Mouse (Mus musculus) skeletal muscle tissue, adult 2 months (tissue): ENCODE results near the gene Mageb18.
"Not testable (repeated sequence)": the region's sequence is repeated elsewhere in the genome, so short reads cannot be mapped to it uniquely, and the experiment has no call there.

Experiments used
- DNase-seq: peaks from one replicate; pipeline ENCODE4 v3.0.0-alpha.2; 2012; ENCODE audit warnings: low read depth, low spot score

Gene Mageb18

DNA sequence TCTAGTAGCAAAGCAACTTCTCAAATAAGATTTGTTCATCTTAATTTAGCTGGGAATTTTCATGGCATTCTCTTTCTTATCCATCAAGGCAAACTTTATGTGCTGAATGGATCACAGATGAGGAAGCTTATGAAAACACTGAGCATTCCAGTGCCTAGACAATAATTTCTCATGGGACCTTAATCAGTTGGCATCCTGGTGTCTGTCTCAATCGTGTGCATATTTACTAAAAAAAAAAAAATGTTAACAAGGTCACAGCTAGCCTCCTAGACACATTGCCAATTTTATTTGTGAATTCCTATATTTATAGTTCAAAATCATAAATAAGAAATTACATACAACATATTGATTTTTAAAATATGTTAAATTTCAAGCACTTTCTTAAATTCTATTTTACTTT is at the start of gene Mageb18:
Gene Mageb18, minus strand, starts transcription at position 101 of the 400 bp plus-strand sequence.
- DNase-seq: no peak

DNA sequence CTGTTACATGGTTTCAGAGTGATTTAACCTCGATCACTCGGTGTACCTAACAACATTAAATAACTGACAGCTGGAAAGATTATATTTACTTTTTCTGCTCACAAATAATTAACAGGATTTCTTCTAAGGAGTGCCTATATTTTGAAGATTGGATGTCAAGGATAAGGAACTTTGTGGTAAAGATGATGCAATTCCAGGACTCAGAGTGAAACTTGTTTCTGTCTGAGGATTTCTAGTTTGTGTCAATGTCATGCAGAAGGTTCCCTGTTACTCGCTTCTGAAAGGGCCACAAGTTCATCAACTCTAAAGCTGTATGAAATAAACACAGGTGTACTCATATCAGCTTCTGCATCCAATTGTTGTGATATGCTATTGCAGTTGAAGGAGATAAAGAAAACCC is 13.4 kb upstream of the Mageb18 start:
- DNase-seq: no peak

- DNase-seq: no peak
Observed at GRCm38 (mm10) chrX:92610466-92610865, 11.1 kb upstream of the Mageb18 start.

DNA sequence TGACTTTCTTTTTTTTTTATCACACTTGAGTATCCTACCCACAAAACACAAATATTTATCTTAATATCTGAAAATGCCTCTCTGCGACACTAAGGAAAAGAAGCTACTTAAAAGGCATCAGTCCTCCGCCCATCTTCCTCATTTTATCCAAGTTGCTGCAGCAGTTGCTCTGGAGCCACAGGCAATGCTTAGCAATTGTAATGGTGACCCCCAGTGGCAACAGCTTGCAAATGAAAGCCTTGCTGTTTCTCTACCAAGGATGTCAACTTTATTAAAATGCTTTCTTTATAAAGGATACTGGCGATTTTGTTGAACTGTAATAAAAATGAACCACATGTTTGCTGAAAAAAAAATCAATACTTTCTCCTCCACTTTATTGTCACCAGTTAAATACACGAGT is 2.0 kb downstream of the Mageb18 start:
- no peak for DNase-seq

GRCm38 (mm10) chrX:92527826-92528225 is 71.5 kb downstream of the Mageb18 start:
- no peak for DNase-seq

DNA sequence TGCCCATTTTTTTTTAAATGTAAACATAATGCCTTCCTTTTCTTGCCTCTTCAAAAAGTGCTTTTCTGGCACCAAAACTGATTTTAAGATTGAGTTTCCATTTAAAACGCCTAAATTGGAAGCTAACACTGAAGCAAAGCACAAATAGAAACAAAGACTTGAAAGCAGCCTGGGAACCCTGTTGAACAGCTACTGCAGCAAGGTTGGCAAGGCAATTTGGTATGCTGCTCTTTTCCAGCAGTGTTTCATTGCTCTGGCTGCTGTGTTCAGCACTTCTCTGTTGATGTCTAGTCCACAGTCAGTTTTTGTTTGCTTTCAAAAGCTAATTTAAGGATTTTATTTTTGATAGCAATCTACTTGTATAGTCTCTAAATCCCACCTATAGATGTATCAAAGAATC is 101.1 kb downstream of the Mageb18 start:
- no peak for DNase-seq

DNA sequence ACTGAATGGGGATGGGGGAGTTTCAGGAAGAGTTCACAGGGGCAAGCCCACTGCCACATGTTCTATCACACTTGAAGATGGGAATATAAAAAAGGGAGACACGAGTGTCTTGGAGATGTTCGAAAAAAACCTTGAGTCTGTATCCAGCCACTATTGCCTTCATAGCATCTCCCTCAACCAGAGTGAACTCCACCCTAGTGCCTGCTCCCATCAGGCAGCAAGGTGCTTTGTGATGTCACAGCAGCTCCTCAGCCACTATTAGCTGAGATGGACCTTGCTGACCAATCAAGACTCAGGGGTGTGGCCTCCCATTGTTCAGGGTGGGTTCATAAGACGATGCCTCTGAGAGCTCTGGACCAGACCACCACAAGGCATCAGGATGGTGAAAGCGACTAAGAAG is 109.7 kb downstream of the Mageb18 start, which contains the start of gene Gm5941:
Gene Gm5941, plus strand, starts transcription at position 301 of the 400 bp plus-strand sequence.
- DNase-seq: not testable (repeated sequence)

DNA sequence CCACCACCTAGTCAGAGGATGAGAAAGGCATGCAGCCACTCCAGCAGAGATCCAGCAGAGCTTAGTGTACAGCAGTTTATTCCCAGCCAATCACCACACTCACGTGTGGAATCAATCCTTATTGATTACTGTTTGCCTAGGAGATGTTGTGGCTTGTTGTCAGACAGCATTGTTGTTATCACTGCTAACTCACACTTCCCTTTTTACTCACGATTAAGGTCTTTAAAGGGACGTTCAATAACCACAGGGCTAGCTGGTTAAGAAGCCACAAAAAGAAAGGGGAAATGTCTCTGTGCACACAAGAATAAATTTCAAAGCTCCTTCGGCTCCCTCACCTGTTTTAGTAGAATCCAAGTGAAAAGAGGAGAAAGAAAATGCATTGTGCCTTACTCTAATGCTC is 134.6 kb downstream of the Mageb18 start:
- DNase-seq: no peak

DNA sequence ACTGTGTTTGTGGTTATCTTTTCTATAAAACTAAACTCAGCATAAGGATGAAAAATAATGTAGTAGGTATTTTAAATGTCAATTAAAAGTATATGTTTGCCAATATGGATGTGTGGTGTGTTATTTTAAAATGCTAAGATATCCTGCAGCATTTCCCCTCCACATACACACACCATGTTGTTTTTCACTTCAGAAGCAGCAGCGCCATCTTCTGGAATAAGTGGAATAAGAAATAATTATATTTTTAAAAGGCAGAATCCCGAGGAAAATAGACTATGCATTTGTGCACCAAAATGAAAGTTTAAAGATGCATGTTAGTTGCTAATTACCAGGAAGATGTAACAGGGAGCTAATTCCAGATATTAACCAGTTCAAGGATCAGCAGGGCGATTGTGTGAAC is 138.9 kb downstream of the Mageb18 start:
- no peak for DNase-seq

GRCm38 (mm10) chrX:92387384-92387783 is 212.0 kb downstream of the Mageb18 start:
- DNase-seq: no peak

- peak; percentile 0 for DNase-seq
Observed at GRCm38 (mm10) chrX:92342924-92343323, 256.4 kb downstream of the Mageb18 start.

DNA sequence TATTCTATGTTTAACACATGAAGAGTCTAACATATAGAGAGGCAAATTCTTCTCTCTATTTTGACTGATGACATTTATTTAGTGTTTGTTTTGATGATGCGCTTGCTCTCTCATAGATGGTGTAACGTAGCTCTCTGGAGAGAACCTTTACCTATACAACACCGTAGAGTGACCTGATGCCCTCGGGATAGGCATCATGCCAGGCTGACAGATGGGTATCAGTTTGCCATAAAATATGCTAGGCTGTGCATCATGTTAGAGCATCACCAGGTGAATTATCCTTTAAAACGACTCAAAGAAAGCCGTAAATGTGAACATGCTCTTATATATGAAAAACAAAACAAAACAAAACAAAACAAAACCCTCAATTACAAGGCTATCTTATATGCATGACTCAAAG is 258.5 kb downstream of the Mageb18 start:
- no peak for DNase-seq

GRCm38 (mm10) chrX:92339551-92339950 is 259.8 kb downstream of the Mageb18 start:
- DNase-seq: no peak

DNA sequence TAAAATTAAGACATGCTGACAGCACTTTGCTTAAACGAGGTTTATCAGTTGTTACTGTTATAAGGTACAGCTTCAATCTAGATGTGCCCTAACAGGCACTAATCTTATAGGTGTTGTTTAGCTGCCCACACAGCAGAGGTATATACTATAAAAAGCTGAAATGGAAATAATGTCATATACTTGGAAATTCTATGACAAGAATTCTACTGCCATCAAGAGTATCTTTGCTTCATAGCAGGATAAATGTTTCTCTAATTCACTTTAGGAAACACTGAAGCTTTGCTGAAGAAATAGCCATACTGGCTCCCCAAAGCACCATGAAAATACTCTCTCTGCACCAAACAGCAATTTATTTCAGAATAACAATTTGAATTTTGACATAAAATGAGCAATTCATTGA is 265.9 kb downstream of the Mageb18 start:
- no peak for DNase-seq

GRCm38 (mm10) chrX:92323599-92323998 is 275.8 kb downstream of the Mageb18 start:
- no peak for DNase-seq

GRCm38 (mm10) chrX:92280619-92281018 is 318.8 kb downstream of the Mageb18 start:
- DNase-seq: no peak
